Mouse (Mus musculus): ENCODE measurements around the gene Olfr136. TPM values are rescaled to one million over a fixed set of nuclear protein-coding genes. Genes with fewer than 3 reads are reported as not detected.

The Olfr136 gene
- not detected for total RNA-seq (2021)

DNA sequence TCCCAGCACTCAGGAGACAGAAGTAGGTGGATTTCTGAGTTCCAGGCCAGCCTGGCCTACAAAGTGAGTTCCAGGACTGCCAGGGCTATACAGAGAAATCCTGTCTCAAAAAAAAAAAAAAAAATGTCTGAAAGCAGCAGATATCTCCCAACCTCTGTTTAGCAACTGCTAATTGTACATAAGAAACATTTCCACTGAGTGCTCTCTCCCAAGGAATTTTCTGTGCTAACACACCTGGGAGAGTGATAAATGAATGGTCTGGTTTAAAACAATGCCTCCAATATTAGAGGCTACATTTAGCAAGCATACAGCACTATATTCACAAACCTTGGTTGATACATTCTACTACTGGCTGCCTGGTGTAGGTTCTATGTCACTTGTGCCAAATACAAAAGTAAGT, at the start of gene Olfr136:
Gene Olfr136, plus strand, starts transcription at position 301 of the 400 bp plus-strand sequence.
- intact Hi-C loops (cut with DNase I) = no loop called here
- DNase-seq (ENCODE audit: low spot score) = no peak

GRCm38 (mm10) chr17:38307470-38307869, 22.2 kb upstream of the Olfr136 start, which contains the start of gene Olfr137:
Olfr137 (minus strand) TSS chr17:38307570.
- DNase-seq (ENCODE audit: low spot score) = no peak
- intact Hi-C loops (cut with DNase I) = no loop called here

Other genes with a start within 250 kb of the Olfr136 start
- not detected for gene Olfr131, start 241.1 kb upstream of the Olfr136 start, total RNA-seq (2021)
- gene Olfr132, start 195.3 kb upstream of the Olfr136 start, total RNA-seq (2021) = not detected
- gene Olfr133, start 184.6 kb upstream of the Olfr136 start, total RNA-seq (2021) = not detected
- not detected for gene Olfr134, start 158.4 kb upstream of the Olfr136 start, total RNA-seq (2021)
- gene Olfr135, start 125.5 kb upstream of the Olfr136 start, total RNA-seq (2021) = not detected
- not detected for gene Olfr138, start 68.8 kb upstream of the Olfr136 start, total RNA-seq (2021)
- not detected for gene Olfr137, start 22.3 kb upstream of the Olfr136 start, total RNA-seq (2021)
- not detected for gene Esp36, start 90.4 kb downstream of the Olfr136 start, total RNA-seq (2021)
- gene Esp34, start 224.4 kb downstream of the Olfr136 start, total RNA-seq (2021) = not detected